Mouse (Mus musculus): ENCODE results near the gene Capn2. TPM values are rescaled to one million over a fixed set of nuclear protein-coding genes. Genes with fewer than 3 reads are reported as not detected.

Capn2 gene
- polyA plus RNA-seq, 1 experiment = 33.0 TPM

DNA sequence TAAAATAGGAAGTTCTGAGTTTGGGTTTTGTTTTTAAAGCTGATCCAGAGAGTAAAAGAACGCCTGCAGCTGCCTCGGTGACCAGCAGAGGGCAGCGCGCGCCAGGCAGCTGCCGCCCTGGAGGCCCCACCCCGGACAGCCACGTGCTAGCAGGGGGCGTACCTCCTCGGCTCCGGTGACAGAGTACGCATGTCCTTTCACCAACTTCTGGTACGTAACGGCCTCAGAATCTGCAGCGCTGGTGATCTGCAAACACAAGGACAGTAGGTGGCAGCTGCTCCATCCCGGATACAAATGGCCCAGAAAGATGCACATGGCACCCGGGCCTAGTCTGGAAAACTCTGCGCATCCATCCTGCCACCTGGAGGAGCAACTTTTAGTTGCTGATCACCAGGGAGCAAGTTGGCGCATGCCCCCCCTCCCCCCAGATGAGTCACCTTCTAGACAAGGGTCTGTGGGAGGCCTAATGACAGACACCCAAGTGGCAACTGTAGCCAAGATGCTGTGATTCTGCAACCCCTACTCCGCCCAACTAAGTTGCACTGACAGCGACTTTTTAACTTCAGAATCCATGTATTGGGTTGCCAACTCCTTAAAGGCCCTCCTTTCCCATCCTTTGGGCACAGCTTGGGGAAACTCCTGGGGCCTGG, 27.5 kb downstream of the Capn2 start:
- H3K27ac ChIP-seq (ENCODE audit: insufficient read depth, low read depth, low read length) = 0 out of 2 replicates have a peak overlapping the region, but pooled peaks have one; percentile 34
- no peak overlapping the region for H3K4me3 ChIP-seq (ENCODE audit: insufficient read depth, low read depth, low read length)
- H3K27me3 ChIP-seq (replicated peaks; ENCODE audit: control insufficient read depth, insufficient read depth, low read length) = no peaks in the 10 kb centered on the region
- peak; percentile 97 for DNase-seq
- H3K4me1 ChIP-seq (ENCODE audit: control insufficient read depth, insufficient read depth, low read length) = peaks cover 12% of the 10 kb centered on the region
- TF ChIP-seq CTCF (conservative IDR thresholded peaks at IDR 0.05; ENCODE audit: insufficient read depth, insufficient read length, low read depth, low read length) (peak; percentile 72), POLR2A (IDR thresholded peaks at IDR 0.05; ENCODE audit: low read depth, low read length) (peak; percentile 28)
- WGBS = 10% methylated on average over 21 of the region's 21 CpGs
- H3K36me3 ChIP-seq (ENCODE audit: control insufficient read depth, insufficient read depth, low read length) = no peaks in the 10 kb centered on the region; the same call in 1 of the 2 replicates

DNA sequence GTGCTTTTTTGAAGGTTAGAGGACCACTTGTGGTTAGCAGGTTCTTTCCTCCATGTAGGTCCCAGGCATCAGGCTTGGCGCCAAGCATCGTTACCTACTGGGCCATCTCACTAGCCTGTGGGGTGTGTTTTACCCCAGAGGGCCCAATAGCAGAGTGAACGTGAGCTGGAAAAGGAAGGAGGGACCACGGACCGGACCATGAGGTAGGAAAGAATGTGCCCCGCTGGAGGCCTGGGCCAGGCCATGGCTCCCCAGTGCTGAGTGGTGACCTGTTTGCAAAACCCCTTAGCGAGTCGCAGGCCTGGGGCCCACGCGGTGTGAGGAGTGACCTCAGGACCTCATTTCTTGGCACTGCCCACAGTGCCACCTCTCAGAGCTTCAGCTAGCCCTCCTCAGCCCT, 28.9 kb downstream of the Capn2 start:
- Histone ChIP-seq H3K4me3 (ENCODE audit: insufficient read depth, low read depth, low read length) (no peak overlapping the region), H3K36me3 (ENCODE audit: control insufficient read depth, insufficient read depth, low read length) (no peaks in the 10 kb centered on the region; the same call in 1 of the 2 replicates), H3K27me3 (replicated peaks; ENCODE audit: control insufficient read depth, insufficient read depth, low read length) (no peaks in the 10 kb centered on the region), H3K4me1 (ENCODE audit: control insufficient read depth, insufficient read depth, low read length) (peaks cover 2% of the 10 kb centered on the region; the same call in 1 of the 2 replicates), H3K27ac (ENCODE audit: insufficient read depth, low read depth, low read length) (no peak overlapping the region)
- 79% methylated on average over 10 of the region's 10 CpGs for WGBS
- TF ChIP-seq CTCF (conservative IDR thresholded peaks at IDR 0.05; ENCODE audit: insufficient read depth, insufficient read length, low read depth, low read length) (no peak), POLR2A (IDR thresholded peaks at IDR 0.05; ENCODE audit: low read depth, low read length) (no peak)
- peak; percentile 63 for DNase-seq

DNA sequence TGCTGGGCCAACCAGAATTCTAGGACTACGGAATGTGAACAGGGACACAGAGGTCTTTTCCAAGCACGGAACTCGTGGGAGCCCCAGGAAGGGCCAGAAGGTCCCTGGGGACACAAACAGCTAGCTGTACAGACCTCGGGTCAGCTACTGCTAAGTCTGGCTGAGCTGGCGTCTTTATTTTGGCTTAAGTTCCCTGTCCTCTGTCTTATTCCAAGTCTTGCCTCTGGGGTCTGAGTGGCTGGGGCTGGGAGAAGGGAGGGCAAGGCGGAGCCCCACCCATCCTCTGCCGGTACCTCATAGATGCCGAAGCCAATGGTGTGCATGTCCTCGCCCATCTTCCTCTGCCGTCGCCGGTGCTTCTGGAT, 33.5 kb downstream of the Capn2 start:
- Histone ChIP-seq H3K27ac (ENCODE audit: insufficient read depth, low read depth, low read length) (peak overlapping the region; percentile 36), H3K4me1 (ENCODE audit: control insufficient read depth, insufficient read depth, low read length) (peaks cover 35% of the 10 kb centered on the region), H3K4me3 (ENCODE audit: insufficient read depth, low read depth, low read length) (no peak overlapping the region), H3K36me3 (ENCODE audit: control insufficient read depth, insufficient read depth, low read length) (no peaks in the 10 kb centered on the region; the same call in 1 of the 2 replicates), H3K27me3 (replicated peaks; ENCODE audit: control insufficient read depth, insufficient read depth, low read length) (no peaks in the 10 kb centered on the region)
- 72% methylated on average over 12 of the region's 12 CpGs for whole genome bisulfite sequencing
- DNase-seq = peak; percentile 81
- TF ChIP-seq CTCF (conservative IDR thresholded peaks at IDR 0.05; ENCODE audit: insufficient read depth, insufficient read length, low read depth, low read length) (no peak), POLR2A (IDR thresholded peaks at IDR 0.05; ENCODE audit: low read depth, low read length) (no peak)

DNA sequence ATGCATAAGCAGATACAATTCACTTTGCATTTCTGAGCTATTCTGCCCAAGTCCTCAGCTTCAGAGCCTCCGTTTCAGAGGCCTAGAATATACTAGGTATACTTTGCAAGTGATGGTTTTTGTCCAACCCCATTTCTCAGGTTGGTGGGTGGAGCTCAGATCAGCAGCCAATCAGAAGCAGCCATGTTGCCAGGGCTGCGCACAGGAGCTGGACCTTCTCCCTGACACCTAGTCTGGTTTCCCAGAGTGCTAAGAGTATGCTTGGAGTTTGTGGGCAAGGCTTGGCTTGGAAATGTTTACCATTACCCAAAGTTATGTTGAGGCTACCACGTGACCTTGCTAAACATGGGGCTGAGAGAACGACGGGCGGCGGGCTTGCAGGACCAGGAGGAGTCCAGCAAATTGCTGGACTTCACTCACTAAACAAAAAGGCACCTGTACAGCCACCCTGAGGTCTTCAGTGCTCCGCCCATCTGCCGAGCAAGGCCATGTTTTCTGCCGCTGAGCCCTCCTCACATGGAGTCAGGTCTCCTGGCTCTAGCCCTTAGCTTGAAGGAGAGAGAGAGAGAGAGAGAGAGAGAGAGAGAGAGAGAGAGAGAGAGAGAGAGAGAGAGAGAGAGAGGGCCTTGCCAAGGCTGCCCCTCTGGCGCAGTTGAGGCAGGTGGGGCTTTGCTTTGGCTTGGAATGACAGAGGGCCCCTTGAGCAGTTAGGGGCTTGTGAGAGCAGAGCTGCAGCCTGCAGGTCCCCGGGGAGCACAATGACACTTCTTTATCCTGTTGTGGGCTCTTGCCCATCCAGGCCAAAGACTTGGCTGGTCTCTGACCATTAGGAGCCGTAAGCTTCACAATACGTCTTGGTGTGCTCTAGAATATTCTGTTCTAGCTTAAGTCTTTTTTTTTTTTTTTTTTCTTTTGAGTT, 34.2 kb downstream of the Capn2 start:
- WGBS = 84% methylated on average over 14 of the region's 14 CpGs
- no peak for DNase-seq
- no peak for TF ChIP-seq POLR2A (IDR thresholded peaks at IDR 0.05; ENCODE audit: low read depth, low read length)
- TF ChIP-seq CTCF (conservative IDR thresholded peaks at IDR 0.05; ENCODE audit: insufficient read depth, insufficient read length, low read depth, low read length) = no peak
- Histone ChIP-seq H3K4me3 (ENCODE audit: insufficient read depth, low read depth, low read length) (no peak overlapping the region), H3K4me1 (ENCODE audit: control insufficient read depth, insufficient read depth, low read length) (peaks cover 35% of the 10 kb centered on the region), H3K27me3 (replicated peaks; ENCODE audit: control insufficient read depth, insufficient read depth, low read length) (no peaks in the 10 kb centered on the region), H3K36me3 (ENCODE audit: control insufficient read depth, insufficient read depth, low read length) (no peaks in the 10 kb centered on the region; the same call in 1 of the 2 replicates), H3K27ac (ENCODE audit: insufficient read depth, low read depth, low read length) (peak overlapping the region; percentile 98)

GRCm38 (mm10) chr1:182481646-182482295, 35.6 kb downstream of the Capn2 start:
- WGBS = 48% methylated on average over 10 of the region's 10 CpGs
- H3K4me1 ChIP-seq (ENCODE audit: control insufficient read depth, insufficient read depth, low read length) = peaks cover 35% of the 10 kb centered on the region
- DNase-seq = peak; percentile 79
- H3K27me3 ChIP-seq (replicated peaks; ENCODE audit: control insufficient read depth, insufficient read depth, low read length) = no peaks in the 10 kb centered on the region
- no peak overlapping the region for H3K4me3 ChIP-seq (ENCODE audit: insufficient read depth, low read depth, low read length)
- peak overlapping the region; percentile 98 for H3K27ac ChIP-seq (ENCODE audit: insufficient read depth, low read depth, low read length)
- TF ChIP-seq CTCF (conservative IDR thresholded peaks at IDR 0.05; ENCODE audit: insufficient read depth, insufficient read length, low read depth, low read length) = no peak
- no peak for TF ChIP-seq POLR2A (IDR thresholded peaks at IDR 0.05; ENCODE audit: low read depth, low read length)
- peaks cover 3% of the 10 kb centered on the region; the same call in 1 of the 2 replicates for H3K36me3 ChIP-seq (ENCODE audit: control insufficient read depth, insufficient read depth, low read length)

DNA sequence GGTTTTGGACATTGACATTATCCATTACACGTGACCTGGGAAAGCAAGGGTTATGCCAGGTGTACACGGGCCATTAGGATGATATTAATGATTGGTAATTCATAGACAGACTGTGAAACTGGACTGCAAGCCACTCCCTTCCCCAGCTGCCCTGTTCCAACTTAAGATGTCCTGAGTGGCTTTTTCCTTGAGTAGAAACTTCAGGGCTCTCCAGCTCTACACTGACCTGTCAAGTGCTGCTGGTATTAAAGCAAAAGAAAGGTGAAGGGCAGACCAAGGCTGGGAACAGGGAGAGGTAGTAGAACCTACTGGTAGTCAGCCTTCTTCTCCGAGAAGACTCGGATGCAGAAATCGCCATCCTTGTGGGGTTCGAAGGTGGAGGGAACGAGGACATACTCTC, 36.3 kb downstream of the Capn2 start:
- TF ChIP-seq CTCF (conservative IDR thresholded peaks at IDR 0.05; ENCODE audit: insufficient read depth, insufficient read length, low read depth, low read length) (no peak), POLR2A (IDR thresholded peaks at IDR 0.05; ENCODE audit: low read depth, low read length) (no peak)
- Histone ChIP-seq H3K4me3 (ENCODE audit: insufficient read depth, low read depth, low read length) (no peak overlapping the region), H3K27me3 (replicated peaks; ENCODE audit: control insufficient read depth, insufficient read depth, low read length) (no peaks in the 10 kb centered on the region), H3K4me1 (ENCODE audit: control insufficient read depth, insufficient read depth, low read length) (peaks cover 35% of the 10 kb centered on the region), H3K36me3 (ENCODE audit: control insufficient read depth, insufficient read depth, low read length) (peaks cover 3% of the 10 kb centered on the region; the same call in 1 of the 2 replicates), H3K27ac (ENCODE audit: insufficient read depth, low read depth, low read length) (peak overlapping the region; percentile 98)
- 52% methylated on average over 7 of the region's 7 CpGs for WGBS
- DNase-seq = no peak
